Mouse (Mus musculus) forebrain, embryonic 10.5 days (tissue): ENCODE data around the gene Msantd1. TPM values are rescaled to one million over a fixed set of nuclear protein-coding genes. Genes with fewer than 3 reads are reported as not detected.

ENCODE experiments used
- DNase-seq: peaks from one replicate; pipeline ENCODE4 v3.0.0-alpha.2; 2017; ENCODE audit warnings: low spot score; ENCODE audit errors: extremely low spot score
- H3K27ac ChIP-seq: fragments of 300-500 bp; sonication (generic); 2 replicates; pipeline ENCODE4 v1.5.1; 2016; ENCODE audit warnings: mild to moderate bottlenecking
- H3K27me3 ChIP-seq: fragments of 300-500 bp; sonication (generic); 2 replicates; pipeline ENCODE4 v1.6.1; 2016; ENCODE audit warnings: mild to moderate bottlenecking; ENCODE audit not compliant: poor library complexity, severe bottlenecking
- H3K36me3 ChIP-seq: fragments of 300-500 bp; sonication (generic); replicated peaks from 2 replicates; pipeline ENCODE4 v1.6.1; 2016; ENCODE audit warnings: mild to moderate bottlenecking, moderate library complexity
- H3K4me1 ChIP-seq: fragments of 300-500 bp; sonication (generic); 2 replicates; pipeline ENCODE4 v1.6.1; 2016
- H3K4me3 ChIP-seq: fragments of 300-500 bp; sonication (generic); 2 replicates; pipeline ENCODE4 v1.5.1; 2016; ENCODE audit warnings: mild to moderate bottlenecking, moderate library complexity
- H3K9me3 ChIP-seq: fragments of 300-500 bp; sonication (generic); 2 replicates; pipeline ENCODE4 v1.6.1; 2016; ENCODE audit warnings: mild to moderate bottlenecking, moderate library complexity
- WGBS: fragments of 180-500 bp; shearing (Covaris S2); methylation state at CpG from one replicate; pipeline ENCODE4 v1.1.7; 2016; 5-methylcytosine and 5-hydroxymethylcytosine counted together
- polyA plus RNA-seq: library from polyadenylated mRNA; unstranded; fragments of >200 nt; fragmentation: Nextera tagmentation; extraction: Ambion mirVana; gene quantifications from 2 replicates; pipeline ENCODE4 v1.2.1, GENCODE M21; 2016

Gene Msantd1
- polyA plus RNA-seq, 1 experiment from 2014 or later = 1.2 TPM

DNA sequence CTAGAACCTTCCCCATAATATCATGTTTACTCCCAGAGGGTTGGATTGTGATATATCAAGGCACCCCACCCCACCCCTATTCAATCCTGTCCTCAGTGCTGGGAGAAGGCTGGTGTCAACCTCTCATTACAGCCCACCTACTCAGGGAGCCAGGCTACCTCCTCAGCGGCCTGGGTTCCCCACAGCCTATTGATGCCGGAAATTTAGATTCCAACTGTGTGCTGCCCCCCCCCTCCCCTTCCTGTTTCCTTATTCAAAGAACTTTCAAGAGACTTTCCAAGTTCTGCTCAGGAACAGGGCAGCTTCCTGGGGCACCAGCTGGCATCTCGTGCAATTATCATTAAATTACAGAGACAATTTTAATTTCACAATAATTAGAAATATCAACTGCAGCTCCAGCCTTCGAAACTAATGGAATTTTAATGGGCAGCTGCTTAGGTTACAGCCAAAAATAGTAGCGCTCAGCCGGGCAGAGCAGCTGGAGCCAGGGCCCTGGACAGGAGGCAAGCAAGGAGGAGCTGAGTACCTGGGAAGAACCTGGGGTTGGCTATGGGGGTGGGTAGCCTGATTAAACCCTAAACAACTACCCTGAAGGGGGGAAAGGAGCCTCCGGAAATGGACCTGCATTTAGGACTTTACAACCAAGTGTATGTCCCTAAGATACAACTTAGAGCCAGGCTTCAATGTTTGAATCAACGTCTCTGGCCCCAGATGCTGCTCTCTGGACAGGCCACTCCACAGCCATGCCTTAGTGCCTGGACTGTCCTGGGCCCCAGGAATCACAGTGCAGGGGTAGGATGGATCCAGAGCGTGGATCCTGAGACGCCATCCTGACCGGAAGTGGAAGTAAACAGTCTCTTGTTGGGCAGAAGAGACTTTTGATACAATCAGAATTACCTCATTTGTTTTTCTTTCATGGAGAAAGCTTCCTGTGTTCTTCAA, 24.0 kb downstream of the Msantd1 start:
- Histone ChIP-seq H3K4me1 (peaks cover 23% of the 10 kb centered on the region), H3K27me3 (no peaks in the 10 kb centered on the region), H3K36me3 (no peaks in the 10 kb centered on the region), H3K9me3 (no peaks in the 10 kb centered on the region), H3K4me3 (no peak overlapping the region), H3K27ac (peak overlapping the region; percentile 77)
- WGBS = 68% methylated on average over 11 of the region's 11 CpGs
- DNase-seq = no peak

DNA sequence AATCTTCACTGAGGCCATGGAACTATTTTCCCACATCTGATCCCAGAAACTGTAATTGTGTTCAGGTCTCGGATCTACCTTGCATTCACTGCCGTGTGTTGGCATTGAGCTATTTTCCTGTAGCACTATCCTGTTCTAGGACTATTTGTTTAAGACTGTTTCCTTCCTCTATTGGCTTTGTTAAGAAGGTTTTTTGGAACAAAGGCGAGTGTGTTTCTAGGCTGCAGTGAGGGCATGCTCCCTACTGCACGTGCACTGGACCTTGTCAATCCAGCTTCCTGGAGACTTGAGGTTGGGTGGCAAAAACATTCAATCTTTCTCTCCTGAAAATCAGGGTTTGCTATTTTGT, 24.6 kb downstream of the Msantd1 start:
- DNase-seq = no peak

DNA sequence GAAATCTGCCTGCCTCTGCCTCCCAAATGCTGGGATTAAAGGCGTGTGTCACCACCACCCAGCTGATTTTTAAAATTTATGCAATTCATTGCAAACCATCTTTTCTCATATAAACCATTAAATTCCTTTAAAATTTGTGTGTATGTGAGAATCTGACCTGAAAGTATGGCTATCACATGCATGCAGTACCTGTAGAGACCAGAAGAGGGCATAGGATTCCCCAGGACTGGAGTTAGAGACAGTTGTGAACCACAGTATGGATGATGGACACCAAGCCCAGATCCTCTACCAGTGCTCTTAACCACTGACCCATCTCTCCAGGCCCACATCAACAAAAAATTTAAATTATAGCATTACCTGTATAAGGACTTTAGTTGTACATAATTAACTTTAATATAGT, 25.6 kb downstream of the Msantd1 start:
- H3K9me3 ChIP-seq = no peaks in the 10 kb centered on the region
- H3K4me3 ChIP-seq = no peak overlapping the region
- no peaks in the 10 kb centered on the region for H3K36me3 ChIP-seq
- WGBS = 88% methylated on average over 1 of the region's 1 CpGs
- peaks cover 23% of the 10 kb centered on the region for H3K4me1 ChIP-seq
- no peaks in the 10 kb centered on the region for H3K27me3 ChIP-seq
- no peak for DNase-seq
- H3K27ac ChIP-seq = no peak overlapping the region

More for the DNA sequence above, 24.6 kb downstream of the Msantd1 start:
- H3K27me3 ChIP-seq = no peaks in the 10 kb centered on the region
- no peaks in the 10 kb centered on the region for H3K9me3 ChIP-seq
- H3K4me3 ChIP-seq = no peak overlapping the region
- H3K4me1 ChIP-seq = peaks cover 23% of the 10 kb centered on the region
- 48% methylated on average over 4 of the region's 4 CpGs for WGBS
- H3K27ac ChIP-seq = peak overlapping the region; percentile 77
- no peaks in the 10 kb centered on the region for H3K36me3 ChIP-seq

DNA sequence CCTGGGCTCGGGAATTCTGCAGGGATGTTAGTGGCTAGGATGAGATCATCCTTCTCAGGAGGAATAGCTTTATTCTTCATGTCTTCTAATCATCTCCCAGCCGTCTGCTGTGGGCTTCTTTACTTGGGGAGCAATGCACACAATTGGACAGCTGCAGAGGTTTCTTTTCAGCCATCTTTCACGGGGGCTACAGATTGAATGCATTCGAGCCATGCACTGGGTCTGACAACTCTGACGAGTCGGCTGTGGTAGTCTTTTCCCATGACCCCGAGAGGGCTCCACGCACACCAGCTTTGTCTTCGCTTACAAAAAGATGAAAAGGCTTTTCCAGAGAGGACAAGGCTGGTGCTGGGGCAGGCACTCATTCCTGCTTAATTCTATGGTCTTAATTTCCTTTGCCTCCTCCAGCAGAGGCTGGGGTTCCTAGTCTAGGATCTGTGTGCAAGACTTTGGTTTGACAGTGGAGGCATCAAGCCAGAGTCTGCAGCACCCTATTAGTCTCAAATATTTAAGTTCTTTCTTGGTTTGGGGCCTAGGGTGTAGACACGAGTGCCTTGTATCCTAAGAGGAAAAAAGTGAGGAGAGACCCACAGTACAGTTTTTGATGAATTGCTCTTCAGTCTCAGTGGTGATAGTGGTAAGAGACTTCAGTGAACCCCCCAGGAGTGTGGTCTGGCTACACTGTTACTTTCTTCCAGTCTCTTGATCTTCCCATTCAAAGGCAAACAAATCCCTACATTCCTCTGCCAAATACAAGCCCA, 34.1 kb downstream of the Msantd1 start:
- peaks cover 37% of the 10 kb centered on the region for H3K4me1 ChIP-seq
- peak overlapping the region; percentile 85 for H3K27ac ChIP-seq
- peak; percentile 56 for DNase-seq
- no peaks in the 10 kb centered on the region for H3K9me3 ChIP-seq
- H3K27me3 ChIP-seq = no peaks in the 10 kb centered on the region
- 41% methylated on average over 10 of the region's 10 CpGs for WGBS
- no peak overlapping the region for H3K4me3 ChIP-seq
- no peaks in the 10 kb centered on the region for H3K36me3 ChIP-seq

DNA sequence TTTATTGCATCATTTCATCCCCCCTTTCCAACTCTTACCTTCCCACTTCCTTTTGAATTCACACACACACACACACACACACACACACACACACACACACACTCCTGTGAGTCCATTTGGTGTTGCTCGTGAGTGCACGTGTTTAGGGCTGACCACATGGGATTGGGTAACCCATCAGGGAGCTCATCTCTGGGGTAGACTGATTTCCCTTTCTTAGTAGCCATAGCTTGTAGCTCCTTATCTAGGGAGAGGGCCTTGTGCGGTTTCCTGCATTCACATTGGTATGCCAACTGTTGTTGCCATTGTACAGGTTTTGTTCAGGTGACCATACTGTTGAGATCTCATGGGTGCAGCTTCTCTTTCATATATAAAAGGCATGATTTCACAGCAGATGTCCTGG, 35.6 kb downstream of the Msantd1 start:
- H3K36me3 ChIP-seq = no peaks in the 10 kb centered on the region
- 79% methylated on average over 3 of the region's 3 CpGs for WGBS
- H3K27me3 ChIP-seq = no peaks in the 10 kb centered on the region
- peaks cover 44% of the 10 kb centered on the region for H3K4me1 ChIP-seq
- H3K4me3 ChIP-seq = no peak overlapping the region
- no peak for DNase-seq
- H3K27ac ChIP-seq = peak overlapping the region; percentile 85
- no peaks in the 10 kb centered on the region for H3K9me3 ChIP-seq

DNA sequence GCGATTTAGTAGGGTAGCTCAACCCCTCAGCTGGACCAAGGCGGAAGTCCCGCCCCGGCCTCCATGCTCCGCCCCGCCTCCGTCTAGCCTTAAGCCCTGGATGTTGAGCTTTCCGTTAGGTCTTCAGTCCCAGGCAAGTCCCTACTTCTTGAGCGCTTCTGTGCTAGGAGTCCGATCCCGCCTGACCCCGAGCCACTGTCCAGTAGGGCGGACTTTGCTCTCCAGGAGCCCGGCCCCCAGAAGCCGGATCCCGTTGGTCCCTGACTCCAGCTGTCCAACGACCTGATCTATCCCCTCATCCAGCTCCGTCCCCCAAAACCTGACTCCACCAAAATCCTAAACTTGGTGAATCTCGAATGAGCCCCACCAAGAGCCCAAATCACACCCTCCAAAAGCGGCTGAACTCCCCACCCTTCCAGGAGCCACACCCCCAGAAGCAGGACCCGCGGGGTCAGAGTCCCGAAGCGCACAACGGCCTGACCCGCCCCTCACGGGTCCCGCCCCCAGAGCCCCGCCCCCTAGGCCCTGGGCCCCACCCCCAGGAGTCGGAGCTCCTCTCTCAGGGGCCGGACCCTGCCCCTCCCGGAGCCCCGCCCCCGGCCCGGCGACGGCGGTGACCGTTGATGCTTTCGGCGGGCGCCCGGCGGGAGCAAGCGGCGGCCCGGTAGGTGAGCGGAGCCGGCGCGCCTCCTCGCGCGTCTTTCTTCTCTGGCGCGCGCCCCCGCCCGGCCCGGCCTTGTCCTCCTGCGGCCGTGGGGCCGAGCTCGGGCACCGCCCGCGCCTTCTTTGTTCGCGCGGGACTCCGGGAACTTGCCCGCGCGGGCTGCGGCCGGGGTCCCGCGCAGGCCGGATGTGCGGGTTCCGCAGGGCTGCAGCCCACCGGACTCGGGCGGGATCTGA, 41.3 kb downstream of the Msantd1 start, which contains the start of gene Rgs12:
TSS of gene Rgs12 (plus strand) at position 585 of the 900 bp plus-strand sequence.
- Histone ChIP-seq H3K27me3 (no peaks in the 10 kb centered on the region), H3K36me3 (peaks cover 35% of the 10 kb centered on the region), H3K27ac (peak within 1 kb of the TSS; percentile 99), H3K4me1 (peaks cover 53% of the 10 kb centered on the region), H3K4me3 (peak within 1 kb of the TSS; percentile 88), H3K9me3 (peaks cover 13% of the 10 kb centered on the region)
- WGBS = 1% methylated on average over 84 of the region's 84 CpGs
- DNase-seq = peak; percentile 92

DNA sequence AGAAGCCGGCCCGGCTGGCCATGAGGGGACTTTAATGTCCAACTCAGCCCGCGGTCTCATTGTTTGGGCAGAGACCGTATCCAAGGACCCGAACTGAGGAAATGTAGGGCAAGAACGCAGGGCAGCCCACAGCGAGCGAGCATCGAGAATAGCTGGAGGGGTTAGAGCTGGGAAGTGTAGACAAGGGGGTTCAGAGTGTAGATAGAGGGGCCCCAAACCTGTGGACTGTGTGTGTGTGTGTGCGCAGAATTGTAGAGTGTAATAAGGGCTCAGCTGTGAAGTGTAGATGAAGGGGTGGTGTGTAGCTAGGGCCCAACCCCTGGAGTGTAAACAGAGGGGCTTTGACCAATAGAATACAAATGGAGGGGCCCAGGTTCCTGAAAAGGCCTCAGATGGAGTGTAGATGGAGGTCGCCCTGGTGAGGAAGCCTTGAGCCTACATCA, 42.0 kb downstream of the Msantd1 start:
- WGBS = under 1% methylated on average over 12 of the region's 12 CpGs
- peaks cover 59% of the 10 kb centered on the region for H3K4me1 ChIP-seq
- DNase-seq = peak; percentile 60

DNA sequence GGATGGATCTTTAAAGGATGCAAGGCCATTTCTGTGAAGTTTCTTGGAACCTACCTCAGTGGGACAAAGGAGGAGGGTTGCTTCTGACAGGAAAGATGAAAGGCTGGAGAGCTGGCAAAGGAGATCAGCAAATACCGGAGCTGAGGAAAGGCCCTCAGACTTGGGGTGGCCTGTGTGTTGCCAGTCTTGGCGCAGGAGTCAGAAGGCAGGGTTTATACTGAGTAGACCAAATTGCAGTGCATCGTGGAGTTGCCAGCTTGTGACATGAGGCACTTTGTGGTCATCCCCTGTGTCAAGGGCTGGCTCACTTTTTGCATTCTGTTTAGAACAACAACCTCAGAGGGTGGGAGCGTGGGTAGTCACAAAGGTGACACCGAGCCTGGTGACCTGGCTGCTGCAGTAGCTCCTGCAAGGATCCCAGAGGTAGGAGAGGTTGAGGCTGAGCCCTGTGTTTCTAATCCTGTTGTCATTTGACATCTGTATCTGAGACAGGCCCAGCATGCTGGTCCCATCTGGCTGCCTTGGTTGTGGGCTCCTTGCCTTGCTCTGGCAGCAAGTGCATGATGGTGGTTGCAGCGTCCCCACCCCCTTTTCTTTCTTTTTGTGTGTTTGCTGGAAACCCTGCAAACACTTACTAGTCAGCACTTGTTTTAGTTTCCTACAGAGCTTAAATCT, 42.8 kb downstream of the Msantd1 start:
- Histone ChIP-seq H3K4me3 (peak overlapping the region; percentile 88), H3K27me3 (no peaks in the 10 kb centered on the region), H3K4me1 (peaks cover 59% of the 10 kb centered on the region), H3K36me3 (peaks cover 49% of the 10 kb centered on the region), H3K9me3 (peaks cover 13% of the 10 kb centered on the region), H3K27ac (peak overlapping the region; percentile 99)
- DNase-seq = no peak
- 86% methylated on average over 6 of the region's 6 CpGs for WGBS

More for the DNA sequence above, 42.0 kb downstream of the Msantd1 start:
- Histone ChIP-seq H3K9me3 (peaks cover 13% of the 10 kb centered on the region), H3K27me3 (no peaks in the 10 kb centered on the region), H3K27ac (peak overlapping the region; percentile 99), H3K36me3 (peaks cover 40% of the 10 kb centered on the region), H3K4me3 (peak overlapping the region; percentile 88)

DNA sequence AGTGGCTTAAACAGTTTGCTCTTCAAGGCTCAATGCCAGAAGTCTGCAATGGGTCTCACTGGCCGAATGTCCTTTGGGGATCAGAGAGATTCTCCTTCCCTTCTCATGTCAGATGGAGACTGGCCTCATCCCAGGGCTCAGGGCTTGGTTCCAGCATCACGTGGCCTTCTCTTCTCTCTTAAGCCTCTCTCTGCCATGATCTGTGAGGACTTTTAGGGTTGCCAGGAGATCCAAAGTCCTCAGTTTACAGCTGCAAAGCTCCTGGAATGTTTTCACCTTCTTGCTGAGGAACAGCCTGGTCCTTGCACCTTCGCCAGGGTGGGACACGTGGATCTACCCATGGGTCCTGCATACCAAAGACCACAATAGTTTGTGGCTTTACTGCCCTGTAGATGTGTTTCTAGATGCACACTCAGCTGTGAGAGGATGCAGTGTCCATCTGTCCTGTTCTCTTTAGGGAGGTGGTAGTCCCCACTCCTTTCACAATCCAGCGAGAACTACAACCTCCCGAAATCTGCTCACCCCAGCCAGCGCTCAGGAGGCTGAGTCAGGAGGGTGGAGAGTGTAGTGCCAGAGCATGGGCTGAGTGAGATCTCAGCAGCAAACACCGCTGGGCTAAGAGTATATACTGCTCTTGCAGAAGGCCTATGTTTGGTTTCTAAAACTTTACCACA, 43.5 kb downstream of the Msantd1 start:
- no peak for DNase-seq
- 96% methylated on average over 8 of the region's 8 CpGs for WGBS
- H3K4me3 ChIP-seq = peak overlapping the region; percentile 88
- peaks cover 13% of the 10 kb centered on the region for H3K9me3 ChIP-seq
- H3K27me3 ChIP-seq = no peaks in the 10 kb centered on the region
- peak overlapping the region; percentile 99 for H3K27ac ChIP-seq
- peaks cover 59% of the 10 kb centered on the region for H3K4me1 ChIP-seq
- peaks cover 55% of the 10 kb centered on the region for H3K36me3 ChIP-seq

DNA sequence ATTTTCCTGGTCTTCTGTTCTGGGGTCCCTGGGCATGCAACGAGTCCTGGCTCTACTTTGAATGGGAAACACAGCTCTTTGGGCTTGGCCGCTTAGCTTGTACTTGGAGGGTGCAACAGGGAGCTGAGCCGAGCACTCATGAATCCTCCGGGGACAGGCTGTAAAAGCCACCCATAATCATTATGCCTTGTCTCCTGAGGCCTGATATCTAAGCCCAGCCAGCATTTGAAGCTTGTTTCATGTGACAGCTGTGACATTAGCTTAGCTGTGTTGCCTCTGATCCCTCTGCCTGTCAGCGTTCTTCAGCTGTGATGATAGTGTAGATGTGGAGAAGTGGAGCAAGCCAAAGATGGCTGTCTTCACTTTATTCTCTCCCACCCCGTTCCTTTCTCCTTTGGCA, 46.7 kb downstream of the Msantd1 start:
- H3K27ac ChIP-seq = peak overlapping the region; percentile 41; the same call in 1 of the 2 replicates
- 92% methylated on average over 6 of the region's 6 CpGs for WGBS
- no peaks in the 10 kb centered on the region for H3K27me3 ChIP-seq
- peaks cover 66% of the 10 kb centered on the region for H3K4me1 ChIP-seq
- H3K9me3 ChIP-seq = peaks cover 13% of the 10 kb centered on the region
- DNase-seq = no peak
- peaks cover 81% of the 10 kb centered on the region for H3K36me3 ChIP-seq
- no peak overlapping the region for H3K4me3 ChIP-seq

DNA sequence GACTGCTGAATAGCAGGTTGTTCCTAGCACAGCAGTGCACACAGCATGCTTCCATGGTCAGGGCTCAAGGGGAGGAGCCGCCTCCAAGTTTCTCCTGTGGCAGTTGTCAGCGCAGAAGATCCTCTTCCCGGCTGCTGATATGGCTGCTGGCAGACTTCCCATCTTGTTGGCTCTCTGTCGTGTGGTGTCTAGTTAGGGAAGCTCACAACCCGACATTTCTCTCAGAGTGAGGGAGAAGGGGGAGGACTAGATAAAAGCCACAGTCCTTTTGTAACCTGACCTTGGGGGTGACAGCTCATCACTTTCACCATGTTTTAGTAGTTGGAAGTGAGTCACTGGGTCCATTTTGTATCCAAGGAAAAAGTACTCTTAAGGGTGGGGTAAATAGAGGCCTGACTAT, 47.8 kb downstream of the Msantd1 start:
- H3K4me3 ChIP-seq = no peak overlapping the region
- no peak for DNase-seq
- peaks cover 65% of the 10 kb centered on the region for H3K4me1 ChIP-seq
- WGBS = 92% methylated on average over 5 of the region's 5 CpGs
- H3K27me3 ChIP-seq = no peaks in the 10 kb centered on the region
- no peak overlapping the region for H3K27ac ChIP-seq
- H3K36me3 ChIP-seq = peaks cover 80% of the 10 kb centered on the region
- H3K9me3 ChIP-seq = peaks cover 13% of the 10 kb centered on the region
